Mouse (Mus musculus) CH12.LX (cell line): ENCODE data around the gene Ins2.

Source experiments
- BHLHE40 ChIP-seq: IDR thresholded peaks from 2 replicates; pipeline ENCODE4 v1.6.1; 2011; ENCODE audit warnings: mild to moderate bottlenecking, low read depth, low read length, improper control_type of control experiment
- CTCF ChIP-seq, 2 experiments: IDR thresholded peaks in 1 of 2; conservative IDR thresholded peaks in 1 of 2; 2 replicates each; pipeline ENCODE4 v1.5.1; 2011 to 2012; ENCODE audit warnings: low read depth in 2 of 2, low read length in 2 of 2, improper control_type of control experiment in 1 of 2, inconsistent platforms in 1 of 2, mild to moderate bottlenecking in 1 of 2, moderate library complexity in 1 of 2
- NELFE ChIP-seq: IDR thresholded peaks from 2 replicates; pipeline ENCODE4 v1.6.1; 2011; ENCODE audit warnings: low read depth, low read length, improper control_type of control experiment
- USF1 ChIP-seq: IDR thresholded peaks from 2 replicates; pipeline ENCODE4 v1.6.1; 2014; ENCODE audit warnings: low read depth, mild to moderate bottlenecking, inconsistent platforms, low read length, improper control_type of control experiment

DNA sequence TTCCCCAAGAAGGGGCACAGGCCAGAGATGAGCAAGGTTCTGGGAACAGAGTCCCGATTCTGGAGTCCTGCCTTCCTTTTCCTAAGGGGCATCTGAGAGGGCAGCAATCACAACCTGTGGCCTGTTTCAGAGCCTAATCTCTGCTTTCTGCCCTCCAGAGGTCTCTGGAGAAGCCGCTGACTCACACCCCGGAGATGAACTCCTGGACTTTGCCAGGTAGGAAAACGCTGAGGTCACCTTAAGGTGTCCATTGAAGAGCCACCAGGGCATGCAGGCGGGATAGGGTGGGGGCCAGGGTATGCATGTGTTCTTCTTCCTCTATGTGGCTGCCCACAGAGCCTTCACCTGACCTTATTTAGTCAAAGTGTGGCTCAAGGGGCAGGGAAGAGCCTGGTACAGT lies 77.8 kb downstream of the Ins2 start:
- TF ChIP-seq NELFE (no peak), CTCF (conservative IDR thresholded peaks at IDR 0.05 in 1 of 2, IDR thresholded peaks at IDR 0.05 in 1 of 2; ENCODE audit: low read depth in 2 of 2, low read length in 2 of 2) (no peak), BHLHE40 (no peak), USF1 (no peak)
